Mouse (Mus musculus) myocyte (in vitro differentiated cells): ENCODE data around the gene Trmo.

ENCODE experiments used
- E2F4 ChIP-seq: IDR thresholded peaks from one replicate; pipeline ENCODE4 v1.6.1; 2011; ENCODE audit warnings: mild to moderate bottlenecking, control low read depth, moderate library complexity; ENCODE audit not compliant: insufficient read depth
- MAX ChIP-seq: IDR thresholded peaks from one replicate; pipeline ENCODE4 v1.6.1; 2011; ENCODE audit warnings: low read depth, mild to moderate bottlenecking, control low read depth
- POLR2A ChIP-seq: IDR thresholded peaks from one replicate; pipeline ENCODE4 v1.6.1; 2011; ENCODE audit warnings: low read depth, mild to moderate bottlenecking, control low read depth, moderate library complexity; ENCODE audit not compliant: insufficient read length
- POLR2AphosphoS2 ChIP-seq: IDR thresholded peaks from one replicate; pipeline ENCODE4 v1.6.1; 2011; ENCODE audit warnings: low read depth, control low read depth; ENCODE audit not compliant: insufficient read length
- SRF ChIP-seq: IDR thresholded peaks from one replicate; pipeline ENCODE4 v1.6.1; 2011; ENCODE audit warnings: low read depth; ENCODE audit not compliant: control insufficient read depth, insufficient read length
- USF1 ChIP-seq: IDR thresholded peaks from one replicate; pipeline ENCODE4 v1.6.1; 2011; ENCODE audit warnings: low read depth, mild to moderate bottlenecking, control low read depth, moderate library complexity

DNA sequence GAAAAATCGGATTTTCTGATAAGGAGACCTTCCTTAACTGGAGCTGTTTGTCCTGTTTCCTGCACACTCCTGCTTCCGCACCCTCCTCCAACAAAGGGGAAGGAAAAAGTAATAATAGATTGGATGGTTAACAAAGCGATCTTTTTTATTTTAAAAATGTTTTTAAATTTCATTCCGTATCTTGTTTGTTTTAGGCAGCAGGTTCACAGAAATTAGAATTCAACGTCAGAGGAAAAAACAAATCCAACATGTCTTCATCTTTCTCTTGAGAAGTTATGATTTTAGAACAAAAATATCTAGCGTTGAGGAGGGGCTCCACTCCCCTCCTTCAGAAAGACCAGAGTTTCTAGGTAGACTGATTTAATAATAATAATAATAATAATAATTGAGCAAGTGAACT is 43.0 kb downstream of the Trmo start:
- TF ChIP-seq MAX (no peak), USF1 (no peak), POLR2A (no peak), E2F4 (no peak), SRF (no peak), POLR2AphosphoS2 (no peak)
